Mouse (Mus musculus) layer of hippocampus, adult 11-12 months (tissue): ENCODE measurements around the gene Eif3l.

Source experiments
- DNase-seq: peaks from one replicate; pipeline ENCODE4 v3.0.0; 2022; ENCODE audit warnings: low spot score

Eif3l gene

GRCm38 (mm10) chr15:79124331-79124875 lies 49.4 kb downstream of the Eif3l start:
- no peak for DNase-seq

GRCm38 (mm10) chr15:79126217-79126932 lies 51.4 kb downstream of the Eif3l start:
- peak; percentile 67 for DNase-seq

- no peak for DNase-seq
Measured at GRCm38 (mm10) chr15:79127101-79127500, 52.1 kb downstream of the Eif3l start.

- no peak for DNase-seq
Measured at GRCm38 (mm10) chr15:79128208-79128607, 53.2 kb downstream of the Eif3l start.

- no peak for DNase-seq
Measured at GRCm38 (mm10) chr15:79129311-79129710, 54.3 kb downstream of the Eif3l start.

GRCm38 (mm10) chr15:79130782-79131181 lies 55.8 kb downstream of the Eif3l start:
- no peak for DNase-seq

- DNase-seq, result peak; percentile 58
Measured at GRCm38 (mm10) chr15:79131442-79131841, 56.5 kb downstream of the Eif3l start.

GRCm38 (mm10) chr15:79133191-79133661 lies 58.2 kb downstream of the Eif3l start:
- DNase-seq, result no peak

GRCm38 (mm10) chr15:79134496-79135270 lies 59.7 kb downstream of the Eif3l start:
- DNase-seq, result no peak

GRCm38 (mm10) chr15:79135332-79135731 lies 60.4 kb downstream of the Eif3l start:
- DNase-seq, result no peak

- DNase-seq, result no peak
Measured at GRCm38 (mm10) chr15:79135783-79136575, 61.0 kb downstream of the Eif3l start.

GRCm38 (mm10) chr15:79139640-79140039 lies 64.7 kb downstream of the Eif3l start:
- no peak for DNase-seq

- DNase-seq, result peak; percentile 94
Measured at GRCm38 (mm10) chr15:79140866-79141565, 66.0 kb downstream of the Eif3l start, which contains the start of the genes Polr2f and 1700088E04Rik. Polr2f (plus strand) TSS chr15:79141009. 1700088E04Rik (minus strand) TSS chr15:79141253.

GRCm38 (mm10) chr15:79141566-79141917 lies 66.6 kb downstream of the Eif3l start:
- no peak for DNase-seq

GRCm38 (mm10) chr15:79143316-79143715 lies 68.3 kb downstream of the Eif3l start:
- DNase-seq, result no peak
